Mouse (Mus musculus): Measurements from ENCODE around the gene Dpy19l1. TPM values are rescaled to one million over a fixed set of nuclear protein-coding genes. Genes with fewer than 3 reads are reported as not detected.

Gene Dpy19l1
- polyA plus RNA-seq, 1 experiment from 2014 or later = 18.1 TPM

GRCm38 (mm10) chr9:24461379-24461961 lies 41.5 kb downstream of the Dpy19l1 start:
- ATAC-seq (ENCODE audit: low FRiP score, low read depth) = no peak
- H3K4me3 ChIP-seq = no peak overlapping the region
- H3K9me3 ChIP-seq = no peaks in the 10 kb centered on the region
- H3K9ac ChIP-seq = no peak overlapping the region
- H3K4me2 ChIP-seq = no peak overlapping the region
- WGBS = 79% methylated on average over 9 of the region's 9 CpGs
- H3K36me3 ChIP-seq = no peaks in the 10 kb centered on the region
- H3K4me1 ChIP-seq (replicated peaks) = no peaks in the 10 kb centered on the region
- H3K27me3 ChIP-seq = no peaks in the 10 kb centered on the region
- H3K27ac ChIP-seq (replicated peaks) = no peak overlapping the region

- H3K4me1 ChIP-seq (replicated peaks) = 0 out of 2 replicates have a peak, but pooled peaks cover 5% of the 10 kb centered on the region
- no peaks in the 10 kb centered on the region for H3K36me3 ChIP-seq
- H3K4me3 ChIP-seq = no peak overlapping the region
- H3K9ac ChIP-seq = no peak overlapping the region
- no peak overlapping the region for H3K4me2 ChIP-seq
- no peaks in the 10 kb centered on the region for H3K9me3 ChIP-seq
- no peak for ATAC-seq (ENCODE audit: low FRiP score, low read depth)
- no peaks in the 10 kb centered on the region for H3K27me3 ChIP-seq
- no peak overlapping the region for H3K27ac ChIP-seq (replicated peaks)
- 91% methylated on average over 12 of the region's 12 CpGs for WGBS
Measured at GRCm38 (mm10) chr9:24453833-24454232, 49.1 kb downstream of the Dpy19l1 start.

- no peak for ATAC-seq (ENCODE audit: low FRiP score, low read depth)
- no peak overlapping the region for H3K4me3 ChIP-seq
- WGBS = 79% methylated on average over 3 of the region's 3 CpGs
Measured at GRCm38 (mm10) chr9:24450976-24451375, 52.0 kb downstream of the Dpy19l1 start.

GRCm38 (mm10) chr9:24450524-24450923 lies 52.4 kb downstream of the Dpy19l1 start:
- Histone ChIP-seq H3K9ac (no peak overlapping the region), H3K4me3 (no peak overlapping the region), H3K4me1 (replicated peaks) (0 out of 2 replicates have a peak, but pooled peaks cover 5% of the 10 kb centered on the region), H3K36me3 (0 out of 2 replicates have a peak, but pooled peaks cover 3% of the 10 kb centered on the region), H3K27ac (replicated peaks) (no peak overlapping the region), H3K27me3 (no peaks in the 10 kb centered on the region), H3K4me2 (no peak overlapping the region), H3K9me3 (no peaks in the 10 kb centered on the region)
- ATAC-seq (ENCODE audit: low FRiP score, low read depth) = no peak
- WGBS = 78% methylated on average over 7 of the region's 7 CpGs

More at GRCm38 (mm10) chr9:24450976-24451375, 52.0 kb downstream of the Dpy19l1 start:
- H3K36me3 ChIP-seq = 0 out of 2 replicates have a peak, but pooled peaks cover 3% of the 10 kb centered on the region
- 0 out of 2 replicates have a peak, but pooled peaks cover 5% of the 10 kb centered on the region for H3K4me1 ChIP-seq (replicated peaks)
- no peaks in the 10 kb centered on the region for H3K27me3 ChIP-seq
- H3K4me2 ChIP-seq = no peak overlapping the region
- H3K27ac ChIP-seq (replicated peaks) = no peak overlapping the region
- no peaks in the 10 kb centered on the region for H3K9me3 ChIP-seq
- no peak overlapping the region for H3K9ac ChIP-seq

GRCm38 (mm10) chr9:24434901-24435300 lies 68.0 kb downstream of the Dpy19l1 start:
- no peak for ATAC-seq (ENCODE audit: low FRiP score, low read depth)

GRCm38 (mm10) chr9:24429721-24430120 lies 73.2 kb downstream of the Dpy19l1 start:
- no peaks in the 10 kb centered on the region for H3K36me3 ChIP-seq
- H3K27me3 ChIP-seq = no peaks in the 10 kb centered on the region
- H3K4me3 ChIP-seq = no peak overlapping the region
- no peak overlapping the region for H3K27ac ChIP-seq (replicated peaks)
- H3K4me2 ChIP-seq = no peak overlapping the region
- H3K9ac ChIP-seq = no peak overlapping the region
- no peak for ATAC-seq (ENCODE audit: low FRiP score, low read depth)
- H3K4me1 ChIP-seq (replicated peaks) = no peaks in the 10 kb centered on the region
- H3K9me3 ChIP-seq = no peaks in the 10 kb centered on the region

More at GRCm38 (mm10) chr9:24434901-24435300, 68.0 kb downstream of the Dpy19l1 start:
- H3K4me3 ChIP-seq = no peak overlapping the region
- H3K4me2 ChIP-seq = no peak overlapping the region
- no peaks in the 10 kb centered on the region for H3K4me1 ChIP-seq (replicated peaks)
- H3K9ac ChIP-seq = no peak overlapping the region
- no peaks in the 10 kb centered on the region for H3K27me3 ChIP-seq
- no peaks in the 10 kb centered on the region for H3K36me3 ChIP-seq
- no peak overlapping the region for H3K27ac ChIP-seq (replicated peaks)
- H3K9me3 ChIP-seq = no peaks in the 10 kb centered on the region
- 56% methylated on average over 2 of the region's 2 CpGs for WGBS

- H3K27ac ChIP-seq (replicated peaks) = no peak overlapping the region
- ATAC-seq (ENCODE audit: low FRiP score, low read depth) = no peak
- H3K4me3 ChIP-seq = no peak overlapping the region
- no peaks in the 10 kb centered on the region for H3K4me1 ChIP-seq (replicated peaks)
- H3K4me2 ChIP-seq = no peak overlapping the region
- 96% methylated on average over 1 of the region's 1 CpGs for WGBS
- no peaks in the 10 kb centered on the region for H3K9me3 ChIP-seq
- H3K36me3 ChIP-seq = peaks cover 3% of the 10 kb centered on the region; the same call in 1 of the 2 replicates
- H3K27me3 ChIP-seq = no peaks in the 10 kb centered on the region
- H3K9ac ChIP-seq = no peak overlapping the region
Measured at GRCm38 (mm10) chr9:24425679-24426078, 77.3 kb downstream of the Dpy19l1 start.

- ATAC-seq (ENCODE audit: low FRiP score, low read depth) = no peak
- Histone ChIP-seq H3K9ac (no peak overlapping the region), H3K27me3 (no peaks in the 10 kb centered on the region), H3K9me3 (no peaks in the 10 kb centered on the region), H3K27ac (replicated peaks) (no peak overlapping the region), H3K4me2 (no peak overlapping the region), H3K4me3 (no peak overlapping the region), H3K36me3 (peaks cover 9% of the 10 kb centered on the region), H3K4me1 (replicated peaks) (no peaks in the 10 kb centered on the region)
- WGBS = 90% methylated on average over 8 of the region's 8 CpGs
Measured at GRCm38 (mm10) chr9:24423241-24423640, 79.7 kb downstream of the Dpy19l1 start.

GRCm38 (mm10) chr9:24421888-24422287 lies 81.1 kb downstream of the Dpy19l1 start:
- ATAC-seq (ENCODE audit: low FRiP score, low read depth) = no peak
- no peaks in the 10 kb centered on the region for H3K27me3 ChIP-seq
- no peak overlapping the region for H3K4me2 ChIP-seq
- peaks cover 9% of the 10 kb centered on the region for H3K36me3 ChIP-seq
- H3K4me1 ChIP-seq (replicated peaks) = no peaks in the 10 kb centered on the region
- H3K9ac ChIP-seq = no peak overlapping the region
- no peaks in the 10 kb centered on the region for H3K9me3 ChIP-seq
- no peak overlapping the region for H3K27ac ChIP-seq (replicated peaks)
- no peak overlapping the region for H3K4me3 ChIP-seq
- 68% methylated on average over 1 of the region's 1 CpGs for WGBS

GRCm38 (mm10) chr9:24421221-24421620 lies 81.7 kb downstream of the Dpy19l1 start:
- no peak overlapping the region for H3K9ac ChIP-seq
- 72% methylated on average over 3 of the region's 3 CpGs for WGBS
- no peak for ATAC-seq (ENCODE audit: low FRiP score, low read depth)
- no peaks in the 10 kb centered on the region for H3K27me3 ChIP-seq
- no peak overlapping the region for H3K27ac ChIP-seq (replicated peaks)
- no peaks in the 10 kb centered on the region for H3K4me1 ChIP-seq (replicated peaks)
- no peak overlapping the region for H3K4me3 ChIP-seq
- no peaks in the 10 kb centered on the region for H3K9me3 ChIP-seq
- no peak overlapping the region for H3K4me2 ChIP-seq
- H3K36me3 ChIP-seq = peaks cover 9% of the 10 kb centered on the region

GRCm38 (mm10) chr9:24420144-24420543 lies 82.8 kb downstream of the Dpy19l1 start:
- ATAC-seq (ENCODE audit: low FRiP score, low read depth) = no peak

GRCm38 (mm10) chr9:24418281-24418680 lies 84.7 kb downstream of the Dpy19l1 start:
- WGBS = 88% methylated on average over 5 of the region's 5 CpGs

More at GRCm38 (mm10) chr9:24420144-24420543, 82.8 kb downstream of the Dpy19l1 start:
- Histone ChIP-seq H3K27ac (replicated peaks) (no peak overlapping the region), H3K4me1 (replicated peaks) (no peaks in the 10 kb centered on the region), H3K27me3 (no peaks in the 10 kb centered on the region), H3K4me3 (no peak overlapping the region), H3K4me2 (no peak overlapping the region), H3K9ac (no peak overlapping the region), H3K36me3 (peaks cover 9% of the 10 kb centered on the region), H3K9me3 (no peaks in the 10 kb centered on the region)
- 96% methylated on average over 4 of the region's 4 CpGs for WGBS

GRCm38 (mm10) chr9:24411483-24411882 lies 91.5 kb downstream of the Dpy19l1 start:
- Histone ChIP-seq H3K27ac (replicated peaks) (no peak overlapping the region), H3K9ac (no peak overlapping the region), H3K9me3 (no peaks in the 10 kb centered on the region), H3K4me1 (replicated peaks) (no peaks in the 10 kb centered on the region), H3K4me2 (no peak overlapping the region), H3K36me3 (no peaks in the 10 kb centered on the region), H3K27me3 (no peaks in the 10 kb centered on the region), H3K4me3 (no peak overlapping the region)
- WGBS = 93% methylated on average over 8 of the region's 8 CpGs
- ATAC-seq (ENCODE audit: low FRiP score, low read depth) = no peak

More at GRCm38 (mm10) chr9:24418281-24418680, 84.7 kb downstream of the Dpy19l1 start:
- H3K9me3 ChIP-seq = no peaks in the 10 kb centered on the region
- H3K27ac ChIP-seq (replicated peaks) = no peak overlapping the region
- H3K9ac ChIP-seq = no peak overlapping the region
- H3K4me2 ChIP-seq = no peak overlapping the region
- no peak for ATAC-seq (ENCODE audit: low FRiP score, low read depth)
- H3K36me3 ChIP-seq = peaks cover 9% of the 10 kb centered on the region
- no peak overlapping the region for H3K4me3 ChIP-seq
- H3K27me3 ChIP-seq = no peaks in the 10 kb centered on the region
- H3K4me1 ChIP-seq (replicated peaks) = no peaks in the 10 kb centered on the region

Data from hindbrain, embryonic 15.5 days (tissue).